Mouse (Mus musculus) cortical plate, adult 2 months (tissue): ENCODE measurements around the gene Grm1.

Experiments
- CTCF ChIP-seq: fragments of 200-500 bp; IDR thresholded peaks from 2 replicates; pipeline ENCODE4 v1.5.1; 2011; ENCODE audit warnings: mild to moderate bottlenecking, control low read depth, low read length; ENCODE audit not compliant: insufficient read depth; ENCODE audit errors: extremely low read depth
- POLR2A ChIP-seq: fragments of 200-500 bp; IDR thresholded peaks from 2 replicates; pipeline ENCODE4 v1.6.1; 2011; ENCODE audit warnings: mild to moderate bottlenecking, low read length, control low read depth; ENCODE audit not compliant: insufficient read depth; ENCODE audit errors: extremely low read depth

GRCm38 (mm10) chr10:11044455-11045106 is 37.6 kb downstream of the Grm1 start:
- TF ChIP-seq CTCF, result no peak
- TF ChIP-seq POLR2A, result no peak
